Mouse (Mus musculus): ENCODE results near the gene Nptx1.

Nptx1 gene

GRCm38 (mm10) chr11:119523392-119523791 is 24.2 kb downstream of the Nptx1 start:
- DNase-seq (ENCODE audit: low spot score) = no peak

DNA sequence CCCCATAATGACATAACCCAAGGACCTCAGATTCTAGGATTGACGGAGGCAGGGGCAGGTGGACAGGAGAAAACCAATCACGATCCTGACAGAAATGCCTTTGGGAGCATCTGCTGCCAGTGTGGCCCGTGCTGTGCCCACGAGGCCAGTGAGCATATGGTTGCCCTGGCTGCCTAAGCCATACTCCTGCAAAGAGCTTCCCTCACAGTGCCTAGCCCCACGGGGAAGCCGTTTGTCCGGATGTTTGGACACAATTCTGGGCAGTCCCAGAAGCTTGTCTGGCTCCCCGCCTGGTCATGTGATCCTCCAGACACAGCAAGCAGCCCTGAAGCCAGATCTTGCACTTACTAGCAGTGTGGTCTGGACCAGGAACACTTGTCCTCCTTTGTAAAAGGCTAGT is 24.8 kb downstream of the Nptx1 start:
- no peak for DNase-seq (ENCODE audit: low spot score)

DNA sequence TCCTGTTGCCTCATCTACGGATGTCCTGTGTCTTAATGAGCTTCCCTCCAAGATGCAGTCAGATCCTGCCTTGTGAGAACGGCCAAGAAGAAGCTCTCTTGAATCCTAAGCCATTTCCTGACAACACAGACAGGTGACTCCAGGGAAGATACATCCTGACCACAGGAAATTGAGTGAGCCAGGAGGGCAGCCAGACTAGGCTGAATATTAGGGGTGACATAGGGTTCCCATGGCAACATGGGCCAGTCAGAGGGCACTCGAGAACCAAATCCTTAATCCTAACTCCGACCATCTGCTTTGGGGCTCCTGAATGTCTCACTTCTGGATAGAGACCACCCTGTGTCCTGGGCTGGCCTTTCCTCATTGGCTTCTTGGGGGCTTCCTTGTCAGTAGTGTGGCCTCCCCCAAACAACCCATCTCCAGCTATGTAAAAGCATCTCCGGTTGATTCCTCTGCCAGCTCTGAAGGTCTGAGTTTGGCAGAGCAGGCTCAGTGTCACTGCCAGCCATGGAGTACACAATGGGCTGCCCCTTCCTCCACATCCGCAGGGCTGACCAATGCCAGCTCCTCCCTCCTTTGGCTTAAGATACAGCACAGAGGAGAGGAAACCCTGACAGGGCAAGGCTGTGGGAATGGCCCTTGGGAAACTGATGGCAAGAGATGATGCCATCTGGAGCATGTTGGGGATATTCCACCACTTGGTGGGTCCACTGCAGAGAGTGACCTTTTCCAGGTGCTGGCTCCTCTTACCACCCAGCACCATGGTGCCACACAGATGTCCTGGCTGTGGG is 25.4 kb downstream of the Nptx1 start:
- DNase-seq (ENCODE audit: low spot score) = no peak

DNA sequence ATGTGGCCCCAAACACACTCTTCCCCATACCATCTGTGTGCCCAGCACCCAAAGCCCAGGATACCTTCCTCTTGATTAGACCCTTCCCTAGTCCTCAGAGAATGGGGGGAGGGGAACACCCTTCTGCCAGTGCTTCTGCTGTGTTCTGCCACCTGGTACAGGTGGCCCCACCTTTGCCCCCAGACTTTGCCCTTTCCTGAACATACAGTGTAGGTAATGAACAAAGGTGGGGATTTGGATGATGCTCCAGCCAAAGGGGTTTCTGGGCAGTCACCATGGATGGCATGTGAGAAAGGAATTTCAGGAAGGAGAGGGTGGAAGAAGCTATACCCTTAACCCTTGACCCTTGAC is 26.9 kb downstream of the Nptx1 start:
- DNase-seq (ENCODE audit: low spot score) = no peak

- no peak for DNase-seq (ENCODE audit: low spot score)
Measured at GRCm38 (mm10) chr11:119520005-119520712, 27.4 kb downstream of the Nptx1 start.

- no peak for DNase-seq (ENCODE audit: low spot score)
Measured at GRCm38 (mm10) chr11:119519387-119519786, 28.2 kb downstream of the Nptx1 start.

GRCm38 (mm10) chr11:119516677-119517361 is 30.7 kb downstream of the Nptx1 start:
- peak; percentile 44 for DNase-seq (ENCODE audit: low spot score)

- no peak for DNase-seq (ENCODE audit: low spot score)
Measured at GRCm38 (mm10) chr11:119515823-119516676, 31.5 kb downstream of the Nptx1 start.

GRCm38 (mm10) chr11:119514967-119515636 is 32.5 kb downstream of the Nptx1 start:
- DNase-seq (ENCODE audit: low spot score) = peak; percentile 91

DNA sequence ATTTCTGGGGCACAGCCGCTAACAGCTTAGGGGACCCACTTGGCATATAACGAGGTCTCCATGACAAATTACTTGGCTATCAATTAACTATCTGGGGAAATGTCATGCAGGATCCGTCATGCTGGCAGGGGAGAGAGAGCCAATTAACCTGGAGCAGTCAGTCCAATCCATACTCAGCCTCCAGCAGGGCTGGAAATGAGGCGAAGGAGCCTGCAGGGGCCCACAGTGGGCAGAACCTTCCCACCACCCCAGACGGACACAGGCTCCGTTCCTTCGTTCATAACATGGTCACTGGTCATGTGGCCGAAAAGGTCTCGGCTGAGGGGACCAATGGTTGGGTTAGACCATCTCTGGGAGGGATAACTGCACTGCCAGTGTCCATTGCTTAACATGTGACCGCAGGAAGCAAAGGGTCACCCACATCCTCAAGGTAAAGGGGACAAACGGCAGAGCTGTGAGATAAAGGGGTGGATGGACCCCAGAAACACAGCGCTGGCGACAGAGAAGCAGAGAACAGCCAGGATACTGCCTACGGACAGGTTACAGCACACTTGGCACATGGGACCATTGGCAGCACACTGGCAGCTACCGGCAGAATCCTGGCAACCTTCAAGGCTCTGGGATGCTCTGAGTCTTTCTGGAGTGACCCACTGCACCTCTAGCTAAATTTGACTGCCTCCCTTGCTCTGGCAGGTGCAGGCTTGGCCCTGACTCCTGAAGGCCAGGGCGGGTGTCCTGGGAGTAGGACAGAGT is 33.3 kb downstream of the Nptx1 start:
- DNase-seq (ENCODE audit: low spot score) = peak; percentile 31

GRCm38 (mm10) chr11:119513038-119513659 is 34.4 kb downstream of the Nptx1 start:
- DNase-seq (ENCODE audit: low spot score) = no peak

- no peak for DNase-seq (ENCODE audit: low spot score)
Measured at GRCm38 (mm10) chr11:119509165-119509776, 38.3 kb downstream of the Nptx1 start.

- no peak for DNase-seq (ENCODE audit: low spot score)
Measured at GRCm38 (mm10) chr11:119507772-119508171, 39.8 kb downstream of the Nptx1 start.

- DNase-seq (ENCODE audit: low spot score) = no peak
Measured at GRCm38 (mm10) chr11:119506386-119506785, 41.2 kb downstream of the Nptx1 start.

DNA sequence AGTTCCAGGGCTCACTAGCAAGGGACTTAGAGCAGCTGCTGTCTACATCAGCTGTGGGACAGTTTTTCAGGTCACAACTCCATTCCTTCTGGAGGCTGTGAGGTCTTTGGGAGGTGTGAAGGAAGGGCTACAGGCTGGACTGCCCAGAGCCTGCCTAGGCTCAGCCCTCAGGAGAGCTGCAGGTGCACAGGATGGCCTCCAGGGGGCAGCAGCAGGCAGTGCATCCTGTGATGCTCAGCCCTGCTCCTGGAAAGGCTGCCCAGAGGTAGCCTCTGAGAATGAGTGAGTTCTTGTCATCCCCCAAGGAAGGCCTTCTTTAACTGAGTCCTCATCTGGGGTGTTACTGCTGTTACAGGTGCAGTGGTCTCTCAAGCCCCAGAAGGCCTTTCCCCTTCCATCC is 43.9 kb downstream of the Nptx1 start:
- DNase-seq (ENCODE audit: low spot score) = peak; percentile 89

- DNase-seq (ENCODE audit: low spot score) = no peak
Measured at GRCm38 (mm10) chr11:119500011-119500410, 47.5 kb downstream of the Nptx1 start.

- no peak for DNase-seq (ENCODE audit: low spot score)
Measured at GRCm38 (mm10) chr11:119499297-119499696, 48.3 kb downstream of the Nptx1 start.

DNA sequence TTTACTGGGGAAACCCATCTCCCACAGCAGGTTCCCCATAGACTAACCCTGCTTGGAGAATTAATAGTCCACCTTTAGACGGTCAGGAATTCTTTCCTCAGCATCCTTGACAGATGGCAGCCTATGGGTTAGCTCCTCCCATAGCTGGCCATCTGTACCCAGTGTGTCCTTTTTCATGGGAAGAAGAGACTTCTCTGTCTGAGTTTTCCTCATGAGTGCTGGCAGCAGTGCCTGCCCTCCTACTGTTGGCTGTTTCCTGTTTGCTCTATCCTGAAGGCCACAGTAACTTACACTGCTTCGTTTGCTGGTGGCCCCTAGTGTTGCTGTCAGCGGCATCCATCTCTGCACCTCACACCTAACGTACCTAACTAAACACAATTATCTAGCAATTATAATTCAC is 50.1 kb downstream of the Nptx1 start:
- DNase-seq (ENCODE audit: low spot score) = no peak

GRCm38 (mm10) chr11:119496147-119496546 is 51.4 kb downstream of the Nptx1 start:
- DNase-seq (ENCODE audit: low spot score) = no peak

DNA sequence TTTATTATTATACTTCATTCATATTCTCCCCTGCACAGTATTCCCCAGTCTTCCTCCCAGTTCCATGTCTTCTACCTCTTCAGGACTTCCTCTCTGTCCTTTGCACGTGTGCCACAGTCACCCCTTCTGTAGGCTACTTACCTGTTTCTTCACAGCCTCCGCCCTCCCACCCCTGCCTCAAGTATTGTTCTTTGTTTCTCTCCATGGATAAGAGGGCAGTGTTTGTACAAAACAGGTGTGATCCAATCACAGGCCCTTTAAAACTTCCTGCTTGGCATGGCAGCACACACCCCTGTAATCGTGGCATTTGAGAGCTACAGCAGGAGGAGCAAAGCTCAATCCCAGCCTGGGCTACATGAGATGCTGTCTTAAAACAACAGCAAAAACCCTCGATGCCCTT is 54.0 kb downstream of the Nptx1 start:
- no peak for DNase-seq (ENCODE audit: low spot score)
